Mouse (Mus musculus): ENCODE data around the gene Majin.

DNA sequence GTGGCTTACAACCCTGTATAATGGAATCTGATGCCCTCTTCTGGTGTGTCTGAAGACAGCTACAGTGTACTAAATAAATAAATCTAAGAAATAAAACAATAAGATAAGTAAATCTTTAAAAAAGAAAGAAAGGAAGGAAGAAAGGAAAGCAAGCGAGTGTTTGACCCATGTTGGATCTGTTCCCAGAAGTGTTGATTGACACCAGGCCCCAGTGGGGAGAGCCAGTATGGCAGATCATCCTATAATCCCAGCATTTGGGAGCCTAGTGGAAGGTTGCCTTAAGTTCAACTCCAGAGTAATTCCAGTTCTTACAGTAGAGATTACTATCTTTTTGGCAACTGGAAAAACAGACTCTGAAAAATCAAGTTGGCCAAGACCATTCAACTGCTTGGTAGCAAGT, 61.6 kb downstream of the Majin start:
- no peak for TF ChIP-seq CTCF (IDR thresholded peaks at IDR 0.05; ENCODE audit: extremely low read depth, insufficient read length, insufficient replicate concordance, low read depth, low read length)
- TF ChIP-seq POLR2A (IDR thresholded peaks at IDR 0.05; ENCODE audit: low read depth, low read length) = no peak
